Mouse (Mus musculus) B cell, adult 62 days (primary cell): ENCODE data around the gene AI481877. TPM values are rescaled to one million over a fixed set of nuclear protein-coding genes. Genes with fewer than 3 reads are reported as not detected.

ENCODE experiments used
- total RNA-seq: library from RNA; stranded (reverse); gene quantifications from 4 replicates; pipeline ENCODE4 v1.2.4, GENCODE M21; 2023

Gene AI481877
- not detected in 4 replicates for total RNA-seq

GRCm38 (mm10) chr4:59138507-59139033, at the start of gene AI481877:
Gene AI481877, minus strand, starts transcription at chr4:59138983.

GRCm38 (mm10) chr4:59034918-59035785, 103.6 kb downstream of the AI481877 start, which contains the start of gene Gng10:
Gene Gng10, plus strand, starts transcription at chr4:59035088.

GRCm38 (mm10) chr4:59002948-59003805, 135.6 kb downstream of the AI481877 start, which contains the start of gene Gm20503:
Gene Gm20503, plus strand, starts transcription at chr4:59003210.

GRCm38 (mm10) chr4:58994762-58995161, 144.0 kb downstream of the AI481877 start, which contains the start of gene Dnajc25:
Gene Dnajc25, plus strand, starts transcription at chr4:58995062.

Other genes starting within 250 kb of the AI481877 start
- 105 to 123 TPM (median 118 TPM) in 4 replicates for gene Ecpas, start 226.2 kb downstream of the AI481877 start, total RNA-seq
- gene Zkscan16, start 195.4 kb downstream of the AI481877 start, total RNA-seq: 0.26 TPM in 1 of 4 replicates, not detected in the others
- 0.24 to 1.2 TPM (median 0.86 TPM) in 4 replicates for gene Ptgr1, start 151.9 kb downstream of the AI481877 start, total RNA-seq
- 7.3 to 8.9 TPM (median 8.4 TPM) in 4 replicates for gene Dnajc25, start 143.9 kb downstream of the AI481877 start, total RNA-seq
- 0.64 to 1.9 TPM (median 1.8 TPM) in 3 of 4 replicates, not detected in the other for gene Gm20503, start 135.8 kb downstream of the AI481877 start, total RNA-seq
- 61.0 to 75.2 TPM (median 70.6 TPM) in 4 replicates for gene Gng10, start 103.9 kb downstream of the AI481877 start, total RNA-seq
- 99.5 to 115 TPM (median 105 TPM) in 4 replicates for gene Ugcg, start 50.3 kb upstream of the AI481877 start, total RNA-seq